Mouse (Mus musculus): ENCODE measurements around the gene Ifitm2. TPM values are rescaled to one million over a fixed set of nuclear protein-coding genes. Genes with fewer than 3 reads are reported as not detected.

The Ifitm2 gene
- total and polyA plus RNA-seq, 3 experiments = 213 to 317 TPM; not detected in 1

DNA sequence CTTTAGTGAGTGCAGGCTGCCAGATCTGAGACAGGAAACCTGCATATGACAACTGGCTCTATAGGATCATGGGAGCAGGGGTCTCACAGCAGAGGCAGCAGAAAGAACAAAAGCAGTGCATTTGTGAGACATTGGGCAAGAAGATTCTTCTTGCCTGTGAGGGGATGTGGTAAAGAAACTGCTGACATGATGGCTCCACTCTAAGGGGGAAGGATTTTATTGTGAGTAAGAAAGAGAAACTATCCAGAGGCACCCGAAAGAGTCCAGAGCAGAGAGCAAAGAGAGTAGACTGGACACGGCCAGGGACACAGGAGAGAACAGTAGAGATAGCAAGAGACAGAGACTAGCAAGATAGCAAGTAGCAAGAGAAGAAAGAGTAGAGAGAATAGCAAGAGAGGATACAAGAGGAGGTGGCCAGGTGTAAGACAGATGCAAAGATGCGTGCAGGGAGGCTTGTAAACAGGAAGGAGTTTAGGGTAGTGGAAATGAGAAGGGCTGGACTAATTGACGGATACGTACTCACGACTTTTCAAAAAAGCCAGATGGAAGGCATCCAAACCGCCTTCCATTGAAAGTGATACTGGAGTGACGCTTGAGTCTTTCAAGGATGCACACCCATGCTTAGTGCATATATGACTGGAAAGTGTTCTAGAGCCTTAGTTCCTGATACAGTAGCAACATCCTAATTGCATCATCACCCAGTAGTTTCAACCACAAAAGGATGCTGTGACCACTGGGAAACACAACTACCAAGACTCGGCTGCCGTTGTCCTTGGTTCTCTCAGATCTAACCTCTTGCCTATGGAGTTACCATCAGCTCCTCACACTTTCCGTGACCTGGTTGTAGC, 43.3 kb upstream of the Ifitm2 start:
- H3K36me3 ChIP-seq (ENCODE audit: control insufficient read depth in 1 of 2, insufficient read depth in 2 of 2, low read length in 2 of 2) = no peaks in the 10 kb centered on the region
- H3K27me3 ChIP-seq (ENCODE audit: control insufficient read depth in 1 of 2, insufficient read depth in 2 of 2, low read length in 2 of 2) = peaks cover 0 to 3% of the 10 kb centered on the region in 2 experiments; a peak in 2 of 4 replicates
- H3K79me2 ChIP-seq (ENCODE audit: control insufficient read depth, insufficient read depth, low read length, poor library complexity) = no peaks in the 10 kb centered on the region
- TF ChIP-seq TAL1 (IDR thresholded peaks at IDR 0.05; ENCODE audit: low read length) (no peak), RAD21 (IDR thresholded peaks at IDR 0.05; ENCODE audit: low read depth, low read length) (no peak), E2F4 (IDR thresholded peaks at IDR 0.05; ENCODE audit: borderline replicate concordance, low read depth, low read length) (no peak), RCOR1 (IDR thresholded peaks at IDR 0.05; ENCODE audit: low read depth, low read length) (no peak), EP300 (IDR thresholded peaks at IDR 0.05; ENCODE audit: low read depth in 1 of 2, low read length in 2 of 2) (no peak), TCF12 (IDR thresholded peaks at IDR 0.05; ENCODE audit: low read depth, low read length) (no peak), ZMIZ1 (IDR thresholded peaks at IDR 0.05; ENCODE audit: low read depth, low read length) (no peak), MYC (IDR thresholded peaks at IDR 0.05; ENCODE audit: low read depth, low read length) (no peak), POLR2AphosphoS2 (IDR thresholded peaks at IDR 0.05; ENCODE audit: low read length) (no peak), POLR2A (IDR thresholded peaks at IDR 0.05; ENCODE audit: control insufficient read depth in 1 of 2, insufficient read depth in 1 of 2, low read depth in 1 of 2, low read length in 2 of 2, poor library complexity in 1 of 2) (no peak), TBP (IDR thresholded peaks at IDR 0.05; ENCODE audit: low read depth, low read length) (no peak), USF1 (IDR thresholded peaks at IDR 0.05; ENCODE audit: low read depth, low read length) (no peak), MEF2A (IDR thresholded peaks at IDR 0.05; ENCODE audit: extremely low read depth, insufficient replicate concordance, low read depth, low read length, poor library complexity, severe bottlenecking) (no peak), MYB (IDR thresholded peaks at IDR 0.05; ENCODE audit: low read depth, low read length) (no peak), MAFK (IDR thresholded peaks at IDR 0.05; ENCODE audit: borderline replicate concordance, low read depth, low read length) (no peak), ETS1 (IDR thresholded peaks at IDR 0.05; ENCODE audit: low read depth, low read length) (no peak)
- no peak overlapping the region for H3K4me3 ChIP-seq (ENCODE audit: control insufficient read depth in 1 of 2, insufficient read depth in 1 of 2, low read depth in 2 of 2, low read length in 2 of 2)
- H3K4me1 ChIP-seq (ENCODE audit: control insufficient read depth in 1 of 2, insufficient read depth in 2 of 2, low read length in 2 of 2) = no peaks in the 10 kb centered on the region
- no peak overlapping the region for H3K27ac ChIP-seq (ENCODE audit: control insufficient read depth, low read depth, low read length)
- H3K9ac ChIP-seq (ENCODE audit: control insufficient read depth, low read depth, low read length, poor library complexity, severe bottlenecking) = no peak overlapping the region
- no peaks in the 10 kb centered on the region for H3K9me3 ChIP-seq (replicated peaks; ENCODE audit: insufficient read depth, low read length)
- no peak for DNase-seq (ENCODE audit: low read depth, low spot score)

DNA sequence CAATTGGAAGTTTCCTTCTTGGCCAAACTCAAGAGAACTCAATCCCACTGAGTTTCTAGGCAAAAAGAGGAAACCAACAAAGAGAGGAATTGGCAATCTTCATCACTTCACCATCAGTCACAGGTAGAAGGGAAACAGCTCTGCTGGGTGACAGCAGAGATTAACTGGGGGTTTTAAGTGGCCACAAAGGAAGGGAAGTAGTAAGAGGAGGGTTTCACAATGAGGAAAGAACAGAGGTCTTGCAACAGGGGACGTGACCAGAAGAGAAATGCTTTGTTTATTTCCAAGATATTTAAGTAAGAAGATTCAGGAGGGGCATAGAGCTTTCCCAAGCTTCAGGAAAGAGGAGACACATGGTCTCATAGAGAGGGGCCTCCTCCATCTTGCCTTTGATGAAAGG, 42.0 kb upstream of the Ifitm2 start:
- no peaks in the 10 kb centered on the region; a peak in 3 of 4 replicates for H3K27me3 ChIP-seq (ENCODE audit: control insufficient read depth in 1 of 2, insufficient read depth in 2 of 2, low read length in 2 of 2)
- H3K9me3 ChIP-seq (replicated peaks; ENCODE audit: insufficient read depth, low read length) = no peaks in the 10 kb centered on the region
- H3K4me3 ChIP-seq (ENCODE audit: control insufficient read depth in 1 of 2, insufficient read depth in 1 of 2, low read depth in 2 of 2, low read length in 2 of 2) = no peak overlapping the region
- DNase-seq (ENCODE audit: low read depth, low spot score) = no peak
- H3K36me3 ChIP-seq (ENCODE audit: control insufficient read depth in 1 of 2, insufficient read depth in 2 of 2, low read length in 2 of 2) = no peaks in the 10 kb centered on the region
- no peak for TF ChIP-seq SMC3 (IDR thresholded peaks at IDR 0.05; ENCODE audit: low read depth, low read length)
- TF ChIP-seq ZNF384 (IDR thresholded peaks at IDR 0.05; ENCODE audit: low read depth, low read length) = no peak
- TF ChIP-seq CHD2 (IDR thresholded peaks at IDR 0.05; ENCODE audit: low read length) = no peak
- TF ChIP-seq TAL1 (IDR thresholded peaks at IDR 0.05; ENCODE audit: low read length) = no peak
- TF ChIP-seq TBP (IDR thresholded peaks at IDR 0.05; ENCODE audit: low read depth, low read length) = no peak
- TF ChIP-seq MAFK (IDR thresholded peaks at IDR 0.05; ENCODE audit: borderline replicate concordance, low read depth, low read length) = no peak
- TF ChIP-seq TCF12 (IDR thresholded peaks at IDR 0.05; ENCODE audit: low read depth, low read length) = no peak
- no peak for TF ChIP-seq E2F4 (IDR thresholded peaks at IDR 0.05; ENCODE audit: borderline replicate concordance, low read depth, low read length)
- TF ChIP-seq BHLHE40 (IDR thresholded peaks at IDR 0.05; ENCODE audit: borderline replicate concordance, low read depth, low read length) = no peak
- no peak for TF ChIP-seq ZKSCAN1 (IDR thresholded peaks at IDR 0.05; ENCODE audit: low read depth, low read length)
- TF ChIP-seq RCOR1 (IDR thresholded peaks at IDR 0.05; ENCODE audit: low read depth, low read length) = no peak
- TF ChIP-seq HCFC1 (IDR thresholded peaks at IDR 0.05; ENCODE audit: low read depth, low read length) = no peak
- TF ChIP-seq ETS1 (IDR thresholded peaks at IDR 0.05; ENCODE audit: low read depth, low read length) = no peak
- no peak for TF ChIP-seq NRF1 (IDR thresholded peaks at IDR 0.05; ENCODE audit: insufficient read depth, low read depth, low read length, poor library complexity, severe bottlenecking)
- TF ChIP-seq MAZ (IDR thresholded peaks at IDR 0.05; ENCODE audit: low read depth, low read length) = no peak
- no peak for TF ChIP-seq ZC3H11A (IDR thresholded peaks at IDR 0.05; ENCODE audit: low read depth, low read length)
- no peak for TF ChIP-seq USF1 (IDR thresholded peaks at IDR 0.05; ENCODE audit: low read depth, low read length)
- TF ChIP-seq USF2 (IDR thresholded peaks at IDR 0.05; ENCODE audit: borderline replicate concordance in 1 of 2, insufficient read depth in 1 of 2, low read depth in 1 of 2, low read length in 2 of 2) = no peak
- no peak for TF ChIP-seq NELFE (IDR thresholded peaks at IDR 0.05; ENCODE audit: low read depth, low read length)
- TF ChIP-seq EP300 (IDR thresholded peaks at IDR 0.05; ENCODE audit: low read depth in 1 of 2, low read length in 2 of 2) = no peak
- H3K79me2 ChIP-seq (ENCODE audit: control insufficient read depth, insufficient read depth, low read length, poor library complexity) = no peaks in the 10 kb centered on the region
- no peaks in the 10 kb centered on the region for H3K4me1 ChIP-seq (ENCODE audit: control insufficient read depth in 1 of 2, insufficient read depth in 2 of 2, low read length in 2 of 2)
- no peak overlapping the region for H3K27ac ChIP-seq (ENCODE audit: control insufficient read depth, low read depth, low read length)
- no peak overlapping the region for H3K9ac ChIP-seq (ENCODE audit: control insufficient read depth, low read depth, low read length, poor library complexity, severe bottlenecking)
